Mouse (Mus musculus) c-Kit-negative CD71-positive TER-119-positive erythroid progenitor cells, embryonic 14.5 days (primary cell): ENCODE measurements around the gene Ggt6.
A peak's percentile ranks its signal among the peaks of the same experiment; 100 is the strongest.
"Not testable (repeated sequence)": the region's sequence is repeated elsewhere in the genome, so short reads cannot be mapped to it uniquely, and the experiment has no call there.

Source experiments
- DNase-seq: peaks from one replicate; pipeline ENCODE4 v3.0.0-alpha.2; 2013; ENCODE audit warnings: low read depth, low spot score

The Ggt6 gene

DNA sequence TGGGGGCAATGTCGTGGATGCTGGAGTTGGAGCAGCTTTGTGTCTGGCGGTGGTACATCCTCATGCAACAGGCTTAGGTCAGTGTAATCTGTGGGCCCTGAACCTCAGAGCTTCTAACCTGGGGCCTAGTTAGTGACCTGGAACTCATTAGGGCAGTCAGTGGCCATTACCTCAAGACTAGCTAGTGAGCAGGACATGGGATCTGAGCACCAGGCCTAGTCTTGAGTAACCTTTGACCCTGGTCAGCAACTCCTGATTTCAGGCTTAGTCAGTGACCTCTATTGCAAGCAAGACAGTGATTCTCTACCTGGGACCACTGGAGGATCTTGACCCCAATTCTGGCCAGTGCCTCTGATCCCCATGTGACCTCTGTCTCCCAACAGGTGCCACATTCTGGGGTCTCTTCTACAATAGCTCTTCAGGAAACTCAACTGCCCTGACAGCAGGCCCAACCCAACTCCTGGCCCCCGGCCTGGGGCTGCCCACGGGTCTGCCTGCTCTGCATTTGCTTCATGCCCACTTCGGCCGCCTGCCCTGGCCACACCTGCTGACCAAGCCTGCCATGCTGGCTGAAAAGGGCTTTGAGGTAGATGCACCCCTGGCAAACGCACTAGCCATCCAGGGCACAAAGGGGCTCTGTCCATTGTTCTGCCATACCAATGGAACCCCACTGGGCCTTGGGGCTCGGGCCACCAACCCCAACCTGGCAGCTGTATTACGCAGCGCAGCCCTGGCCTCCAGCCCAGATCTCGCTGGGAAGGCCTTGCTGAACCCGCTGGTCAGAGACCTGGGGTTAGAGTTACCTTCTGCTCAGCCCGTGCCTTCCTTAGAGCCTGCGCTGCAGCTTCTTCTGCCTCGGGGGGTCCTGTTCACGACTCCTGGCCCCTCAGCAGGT, 1.7 kb downstream of the Ggt6 start:
- DNase-seq = no peak

DNA sequence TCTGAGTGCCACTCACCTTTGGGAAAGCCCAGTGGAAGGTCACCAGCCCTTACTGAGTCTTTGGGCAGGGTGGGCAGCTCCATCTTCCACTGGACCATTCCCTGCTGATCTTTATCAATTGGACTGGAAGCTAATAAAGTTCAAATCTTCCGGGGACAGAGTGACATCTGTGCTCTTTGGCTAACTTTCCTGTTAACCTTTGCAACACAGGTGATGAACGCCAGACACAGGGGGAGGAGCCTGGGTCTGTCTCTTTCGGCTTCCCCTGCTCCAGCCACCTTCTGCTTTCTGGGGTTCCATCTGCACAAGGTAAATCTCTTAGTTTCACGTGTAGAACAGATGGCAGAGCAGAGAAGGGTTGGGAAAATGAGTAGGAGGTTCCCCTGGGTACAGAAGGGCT, 3.1 kb downstream of the Ggt6 start:
- DNase-seq = no peak

DNA sequence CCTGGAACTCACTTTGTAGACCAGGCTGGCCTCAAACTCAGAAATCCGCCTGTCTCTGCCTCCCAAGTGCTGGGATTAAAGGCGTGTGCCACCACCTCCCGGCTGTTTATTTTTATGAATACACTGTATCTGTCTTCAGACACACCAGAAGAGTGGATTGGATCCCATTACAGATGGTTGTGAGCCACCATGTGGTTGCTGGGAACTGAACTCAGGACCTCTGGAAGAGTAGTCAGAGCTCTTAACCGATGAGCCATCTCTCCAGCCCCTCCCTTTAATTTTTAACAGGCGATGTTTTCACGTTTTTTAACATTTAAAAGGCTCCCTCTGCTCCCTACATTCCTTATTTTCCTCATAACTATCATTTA, 5.3 kb downstream of the Ggt6 start:
- not testable (repeated sequence) for DNase-seq

DNA sequence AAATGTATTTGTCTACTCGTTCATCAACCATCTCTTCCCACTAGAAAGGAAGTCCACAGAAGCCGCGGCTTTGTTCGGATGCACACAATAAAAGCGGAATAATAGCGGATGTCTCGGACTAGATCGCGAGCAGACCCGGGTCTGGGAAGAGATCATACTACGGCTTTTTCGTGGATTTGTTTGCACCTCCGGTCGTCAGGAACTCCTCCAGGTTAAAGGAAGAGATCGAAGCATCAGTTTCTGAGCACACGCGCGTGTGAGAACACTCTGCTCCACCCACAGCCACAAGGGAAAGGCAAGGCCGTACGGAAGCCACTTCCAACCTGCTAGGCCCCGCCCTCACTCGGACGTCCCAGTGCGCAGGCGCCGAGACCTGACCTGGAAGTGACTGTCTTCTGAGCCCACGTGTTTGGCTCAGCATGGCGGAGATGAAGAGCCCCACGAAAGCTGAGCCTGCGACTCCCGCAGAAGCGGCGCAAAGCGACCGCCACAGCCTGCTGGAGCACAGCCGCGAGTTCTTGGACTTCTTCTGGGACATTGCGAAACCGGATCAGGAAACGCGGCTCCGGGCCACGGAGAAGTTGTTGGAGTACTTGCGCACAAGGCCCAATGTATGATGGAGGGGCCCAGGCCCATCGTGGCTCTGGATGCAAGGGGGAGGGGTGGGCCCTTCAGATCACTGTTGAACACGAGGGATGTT, 5.8 kb downstream of the Ggt6 start, which contains the start of gene Mybbp1a:
Mybbp1a (plus strand) TSS at position 391 of the 700 bp plus-strand sequence.
- peak; percentile 90 for DNase-seq

DNA sequence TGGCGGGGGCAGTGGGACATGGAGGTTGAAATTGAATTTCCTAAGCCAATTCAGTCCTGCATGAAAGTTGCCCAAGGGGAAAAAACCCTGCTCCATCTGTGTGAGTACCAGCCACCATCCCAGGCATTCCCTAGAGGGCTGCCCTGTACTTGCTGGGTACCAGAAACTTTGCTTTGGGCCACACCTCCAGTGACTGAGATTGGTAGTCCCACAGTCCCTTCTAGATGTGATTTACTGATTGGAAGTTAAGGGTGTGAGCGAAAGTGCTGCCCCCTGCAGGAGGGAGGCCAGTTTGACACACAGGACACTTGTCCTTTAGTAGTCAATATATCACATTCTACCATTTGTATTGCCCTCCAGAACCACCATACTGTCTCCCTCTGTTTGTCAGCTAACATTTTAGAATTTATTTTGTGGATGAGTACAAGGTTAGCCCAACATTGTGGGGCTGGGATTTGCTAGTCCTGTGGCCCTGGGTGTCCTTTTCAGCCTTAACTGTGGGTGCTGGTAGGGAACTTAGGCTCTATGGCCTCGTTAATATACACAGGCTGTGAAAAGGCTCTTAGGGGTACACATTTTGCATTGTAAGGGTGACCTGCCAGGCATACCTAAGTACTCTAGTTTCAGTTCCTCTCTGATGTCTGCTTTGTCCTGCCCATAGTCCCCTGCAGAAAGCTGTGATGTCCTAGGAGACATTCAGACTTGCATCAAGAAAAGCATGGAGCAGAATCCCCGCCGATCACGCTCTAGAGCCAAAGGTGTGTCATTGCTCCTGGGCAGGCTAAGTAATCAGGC, 11.2 kb downstream of the Ggt6 start:
- no peak for DNase-seq

DNA sequence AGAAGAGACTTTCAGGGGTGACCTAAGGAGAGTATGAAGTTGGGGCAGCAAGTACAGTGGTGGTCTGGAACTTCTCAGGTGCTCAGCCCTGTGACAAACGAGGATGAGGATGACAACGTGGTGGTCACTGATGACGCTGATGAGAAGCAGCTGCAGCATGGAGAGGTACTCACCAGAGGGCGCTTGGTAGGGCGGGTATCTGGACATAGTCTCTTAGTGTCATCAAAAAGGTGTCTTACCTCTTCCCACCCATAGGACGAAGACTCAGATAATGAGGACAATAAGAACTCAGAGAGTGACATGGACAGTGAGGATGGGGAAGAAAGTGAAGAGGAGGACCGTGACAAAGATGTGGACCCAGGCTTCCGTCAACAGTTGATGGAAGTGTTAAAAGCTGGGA, 12.1 kb downstream of the Ggt6 start:
- no peak for DNase-seq

DNA sequence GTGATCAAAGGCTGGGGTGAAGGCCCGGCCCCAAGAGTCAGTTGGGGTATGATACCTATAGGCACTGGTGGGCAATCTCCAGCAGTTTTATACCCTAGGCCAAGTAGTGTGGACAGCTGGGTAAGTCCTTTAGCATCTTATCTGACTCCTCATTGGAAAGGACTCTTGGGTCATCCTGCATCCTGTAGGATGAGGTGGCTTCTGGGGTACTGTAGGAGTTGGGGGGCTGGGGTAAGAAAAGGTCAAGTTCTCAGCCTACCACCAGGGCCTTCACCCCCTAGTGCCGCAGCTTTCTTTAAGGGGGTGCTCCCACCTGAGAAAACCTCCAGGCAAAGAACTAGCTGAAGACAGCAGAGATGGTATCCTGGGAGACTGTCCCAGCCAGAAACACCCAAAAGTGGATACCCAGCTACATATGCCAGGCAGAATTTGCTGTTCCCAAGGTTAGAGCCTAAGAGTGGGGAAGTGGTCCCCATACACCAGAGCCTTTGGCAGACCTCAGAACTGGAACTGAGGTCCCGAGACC, 16.9 kb downstream of the Ggt6 start:
- no peak for DNase-seq

DNA sequence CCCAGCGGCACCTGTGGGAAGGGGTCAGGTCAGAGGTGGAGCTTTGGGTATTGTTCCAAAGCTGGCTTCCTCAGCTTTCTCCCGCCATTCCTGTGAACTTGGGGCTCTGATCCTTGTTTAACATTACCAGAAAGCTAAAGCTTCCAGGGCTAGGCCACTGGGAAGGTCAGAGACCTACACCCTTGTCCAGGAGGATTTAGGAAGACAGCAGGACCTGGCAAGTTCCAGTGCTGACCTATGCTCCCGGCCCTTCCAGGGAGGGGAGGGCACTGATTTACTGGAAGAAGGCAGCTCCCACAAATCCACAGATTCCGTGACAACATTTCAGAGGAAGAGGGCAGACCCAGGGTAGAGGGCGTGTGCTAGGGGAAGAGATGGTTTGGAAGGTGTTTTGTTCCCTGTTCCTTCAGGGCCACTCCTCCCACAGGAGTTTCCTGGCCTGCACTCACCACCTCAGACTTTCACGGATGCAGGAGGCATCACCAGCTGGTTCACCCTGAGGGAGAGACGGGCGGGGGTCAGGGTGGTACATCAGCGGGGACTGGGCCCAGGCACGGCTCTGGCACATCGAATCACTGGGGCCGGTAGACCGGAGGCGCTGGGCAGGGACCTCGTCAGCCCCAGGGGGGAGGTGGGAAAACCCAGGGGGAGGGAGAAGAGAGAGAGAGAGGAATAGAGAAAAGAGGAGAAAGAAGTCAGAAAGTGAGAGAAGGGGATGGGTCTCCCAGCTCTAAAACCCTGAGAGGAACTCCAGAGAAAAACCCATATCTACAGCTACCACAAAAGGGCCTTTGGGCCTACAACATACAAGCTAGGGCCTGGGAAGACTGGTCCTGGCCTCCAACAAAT, 18.0 kb downstream of the Ggt6 start:
- DNase-seq = no peak

DNA sequence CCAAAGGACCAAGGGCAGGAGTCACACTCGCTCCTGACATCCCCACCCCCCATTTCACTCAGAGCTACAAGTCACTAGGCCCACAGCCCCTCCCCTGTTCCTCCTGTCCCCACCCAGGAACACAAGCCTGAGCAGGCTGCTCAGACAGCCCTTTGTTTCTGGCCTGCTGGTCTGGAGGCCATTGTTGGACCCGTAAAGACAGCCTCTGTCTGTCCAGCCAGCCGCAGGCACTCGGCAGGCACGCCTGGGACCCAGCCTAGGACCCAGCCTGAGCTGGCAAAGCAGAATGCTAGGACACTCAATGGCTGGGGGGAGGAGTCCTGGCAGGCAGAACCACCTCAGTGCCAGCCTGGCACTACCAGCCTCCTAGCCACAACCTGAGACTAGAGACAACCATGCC, 20.4 kb downstream of the Ggt6 start:
- no peak for DNase-seq

DNA sequence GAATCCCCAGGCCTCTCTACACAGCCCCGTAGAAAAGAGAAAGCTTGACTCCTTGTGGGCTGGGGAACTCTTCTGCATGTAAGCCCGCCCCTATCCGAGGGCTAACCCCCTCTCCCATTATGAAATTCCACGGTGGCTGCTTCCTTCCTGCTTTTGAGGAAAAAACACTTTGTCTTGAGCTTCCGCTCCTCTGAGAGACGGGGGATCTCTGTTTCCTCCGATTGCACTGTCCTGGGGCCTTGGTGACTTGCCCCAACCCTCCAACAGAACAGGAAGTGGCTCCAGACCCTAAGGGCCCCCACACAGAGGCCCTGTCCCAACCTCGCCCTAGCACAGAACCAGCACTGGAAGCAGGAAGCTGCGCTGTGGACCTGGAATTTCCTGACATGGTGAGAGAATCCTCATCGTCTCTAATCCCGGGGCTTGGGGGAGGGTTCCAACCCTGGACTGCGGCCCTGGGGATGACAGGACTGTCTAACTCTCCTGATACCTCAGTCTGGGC, 22.7 kb downstream of the Ggt6 start:
- no peak for DNase-seq

DNA sequence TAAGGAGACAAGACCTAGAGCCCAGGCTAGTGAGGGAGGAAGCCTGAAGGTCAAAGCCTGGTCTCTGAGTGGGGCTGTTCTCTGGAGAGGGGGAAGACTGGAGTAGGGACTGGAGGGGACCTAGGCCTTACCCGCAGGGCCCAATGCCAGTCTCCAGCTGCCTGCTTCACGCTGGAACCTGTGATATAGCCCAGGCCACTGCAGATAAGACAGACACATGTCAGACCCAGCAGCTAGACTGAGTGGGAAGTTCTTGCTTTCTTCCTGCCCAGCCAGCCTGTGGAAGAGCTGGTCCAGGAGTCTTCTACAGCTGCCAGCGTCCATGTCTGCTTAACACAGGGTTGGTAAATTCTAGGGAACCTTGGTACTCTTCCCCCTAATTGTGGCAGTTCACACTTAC, 23.2 kb downstream of the Ggt6 start:
- DNase-seq = no peak

DNA sequence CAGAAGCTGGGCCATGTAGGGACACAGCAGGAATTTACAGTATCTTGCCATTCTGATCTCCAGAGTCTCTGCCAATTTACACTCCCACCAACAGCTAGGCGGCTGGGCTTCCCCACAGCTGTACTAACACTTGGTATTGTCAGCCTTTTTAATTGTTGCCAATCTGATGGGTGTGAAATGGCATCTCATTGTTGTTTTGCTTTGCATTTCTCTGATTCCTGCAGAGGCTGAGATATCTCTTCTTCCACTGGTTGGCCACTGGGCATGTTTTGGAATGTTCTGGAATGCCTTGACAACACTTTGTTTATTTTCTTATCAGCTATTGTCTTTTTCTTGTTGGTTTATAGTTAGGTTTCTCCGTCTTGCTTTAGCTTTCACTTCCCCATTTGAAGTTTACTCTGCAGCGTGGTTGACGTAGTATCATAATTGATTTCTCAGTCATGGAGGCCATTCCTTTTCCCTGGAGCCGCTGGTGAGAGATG, 26.2 kb downstream of the Ggt6 start:
- no peak for DNase-seq

DNA sequence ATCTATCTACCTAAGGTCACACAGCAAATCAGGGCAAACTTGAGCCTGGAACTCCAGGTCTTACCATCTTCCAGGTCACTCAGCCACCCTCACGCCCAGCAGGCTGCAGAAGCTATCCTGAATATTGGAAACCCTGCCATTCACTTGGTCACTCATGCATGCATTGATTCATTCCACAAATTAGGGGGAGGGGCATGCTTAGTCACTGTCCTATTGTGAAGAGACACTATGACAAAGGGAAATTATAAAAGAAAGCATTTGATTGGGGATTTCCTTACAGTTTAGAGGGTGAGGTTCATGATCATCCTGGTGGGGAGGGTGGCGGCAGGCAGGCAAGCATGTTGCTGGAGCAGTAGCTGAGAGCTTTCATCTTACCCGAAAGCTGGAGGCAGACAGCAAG, 29.5 kb downstream of the Ggt6 start:
- no peak for DNase-seq

DNA sequence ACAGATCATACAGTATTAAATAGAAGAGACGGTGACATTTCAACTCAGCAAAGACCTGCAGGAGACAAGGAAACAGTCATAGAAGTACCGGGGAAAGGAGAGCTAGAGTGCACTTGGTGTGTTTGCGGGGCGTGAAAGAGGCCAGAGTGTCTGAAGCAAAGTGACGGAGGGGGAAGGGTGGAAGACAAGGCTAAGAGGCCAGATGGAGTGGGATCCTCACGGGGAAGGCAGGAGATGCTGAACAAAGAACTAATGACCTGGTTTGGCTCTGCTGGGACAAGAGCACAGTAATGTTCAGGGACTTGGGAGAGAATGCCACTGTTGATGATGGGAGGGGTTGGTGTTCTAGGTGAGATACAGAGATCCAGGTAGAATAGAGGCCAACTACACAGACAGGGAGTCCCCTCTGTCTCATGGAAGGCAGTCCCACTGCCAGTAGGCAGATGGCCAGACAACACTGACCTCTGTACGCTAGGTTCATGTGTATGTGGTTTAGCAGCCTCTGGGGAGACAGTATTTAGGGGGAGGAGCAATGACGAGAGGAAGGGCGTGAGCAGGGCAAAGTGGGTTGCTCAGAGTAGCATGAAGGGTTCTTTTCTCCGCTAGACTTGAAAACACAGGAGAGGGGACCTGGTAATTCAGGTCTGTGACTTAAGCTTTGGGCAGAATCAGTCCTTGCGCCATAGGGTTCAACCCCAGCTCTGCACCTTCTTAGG, 30.8 kb downstream of the Ggt6 start:
- DNase-seq = no peak

DNA sequence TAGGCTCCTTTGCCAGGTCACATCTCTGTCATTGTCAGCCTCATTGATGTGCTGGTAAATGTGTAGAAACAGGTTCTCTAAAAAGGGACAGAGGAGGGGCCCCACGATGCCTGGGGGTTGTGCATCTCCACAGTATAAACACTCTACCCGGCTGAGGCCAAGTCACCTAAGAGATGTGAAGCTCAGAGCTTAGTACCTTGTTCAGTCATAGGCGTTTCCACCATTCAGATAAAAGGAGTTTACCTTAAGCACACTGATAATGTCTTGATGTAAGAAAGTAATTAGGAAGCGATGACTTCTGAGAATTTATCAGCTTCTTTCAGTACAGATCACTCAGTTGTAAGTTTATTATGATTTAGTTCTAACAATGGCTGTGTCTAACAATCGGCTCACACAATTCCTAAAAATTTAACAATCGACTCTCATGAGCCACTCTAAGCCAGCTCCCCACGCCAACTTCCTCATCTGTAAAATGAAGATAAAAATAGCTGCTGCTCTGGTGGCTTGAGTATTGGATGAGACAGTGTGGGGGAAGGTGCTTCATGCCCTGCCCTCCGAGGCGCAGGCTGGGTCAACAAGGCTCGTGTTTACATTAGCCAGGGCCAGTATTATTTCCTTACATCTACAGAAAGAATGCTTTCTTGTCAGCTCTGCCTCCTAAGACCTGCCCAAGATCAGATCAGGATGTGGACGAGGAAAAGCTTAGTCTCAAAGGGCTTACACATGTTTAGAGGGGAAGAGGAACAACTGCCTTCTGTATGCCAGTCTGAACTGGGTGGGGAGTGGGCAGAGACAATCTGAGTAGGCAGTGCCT, 31.6 kb downstream of the Ggt6 start:
- DNase-seq = no peak

DNA sequence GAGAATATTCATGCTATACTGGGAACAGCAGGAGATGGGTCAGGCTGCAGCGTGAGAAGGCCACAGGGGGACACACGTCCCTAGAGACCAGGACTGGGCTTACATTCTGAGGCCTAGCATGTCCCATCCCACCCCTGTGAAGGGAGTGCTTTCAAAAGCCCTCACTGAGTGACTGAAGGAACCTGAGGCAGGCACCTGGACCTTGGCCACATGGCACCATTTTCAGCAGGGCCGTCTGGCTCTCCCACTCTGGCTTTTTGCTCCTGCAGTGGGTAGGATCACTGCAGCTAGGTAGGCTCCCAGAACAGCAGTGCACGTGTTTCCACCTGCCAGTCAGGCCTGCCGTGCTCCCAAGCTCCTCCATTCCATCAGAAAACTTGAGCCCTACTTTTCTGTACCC, 33.2 kb downstream of the Ggt6 start:
- no peak for DNase-seq

DNA sequence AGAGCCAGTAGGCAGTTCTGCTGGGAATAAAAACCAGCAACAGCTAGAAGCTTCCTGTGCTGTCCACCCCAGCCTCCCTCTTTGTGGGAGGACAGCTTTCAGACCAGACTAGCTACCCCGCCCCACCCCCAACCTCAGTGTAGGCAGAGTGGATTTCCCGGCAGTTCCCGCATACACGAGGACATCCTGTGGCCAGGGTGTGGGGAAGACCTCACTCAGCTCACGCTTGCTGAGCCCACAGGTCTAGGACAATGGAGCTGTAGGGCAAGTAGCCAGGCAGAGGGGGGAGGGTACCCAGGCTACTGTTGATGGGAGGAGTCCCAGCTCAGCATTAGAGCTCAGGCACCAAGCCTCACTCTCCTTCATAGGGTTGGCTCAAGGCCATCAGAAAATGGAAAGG, 33.9 kb downstream of the Ggt6 start:
- no peak for DNase-seq

DNA sequence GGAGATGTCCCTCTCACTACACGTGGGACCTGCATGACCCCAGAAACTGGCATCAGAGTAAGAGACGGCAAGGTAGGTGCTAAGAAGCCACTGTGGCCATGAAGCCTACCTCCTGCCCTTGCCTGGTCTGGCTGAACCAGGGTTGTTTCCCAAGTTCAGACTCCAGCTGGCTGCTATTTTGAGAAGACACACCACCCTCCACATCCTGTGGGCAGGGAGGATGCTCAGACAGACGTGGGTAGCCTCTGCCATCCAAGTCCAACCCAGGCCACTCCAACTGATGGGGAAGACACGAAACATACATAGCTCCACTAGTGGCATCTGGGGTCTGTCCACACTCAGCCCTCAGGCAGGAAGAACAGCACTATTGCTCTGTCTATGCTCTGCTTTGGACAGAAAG, 34.7 kb downstream of the Ggt6 start:
- no peak for DNase-seq

DNA sequence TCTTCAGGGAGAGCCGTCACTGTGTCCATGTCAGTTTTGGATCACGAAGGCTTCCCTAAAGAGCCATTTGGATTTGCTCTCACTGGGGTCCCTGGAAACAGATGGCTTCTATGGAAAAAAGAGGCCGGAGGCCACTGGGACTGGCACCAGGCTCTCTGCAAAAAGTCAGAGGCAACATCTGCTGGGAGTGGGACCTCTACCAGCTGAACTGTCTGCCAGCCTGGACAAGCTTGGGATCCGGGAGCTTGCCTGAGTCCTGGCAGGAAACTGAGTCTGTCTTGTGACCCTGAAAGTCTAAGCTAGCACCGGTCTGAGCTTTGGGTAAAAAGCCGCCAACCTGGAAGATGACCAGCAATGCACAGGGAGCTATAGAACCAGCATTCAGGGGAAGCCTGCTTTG, 36.1 kb downstream of the Ggt6 start:
- DNase-seq = no peak
